9 mouse cellular contexts compared by ENCODE assay signal in genomic region chr2:105238775-105239174, GRCm38 (mm10). TPM values are rescaled to one million over a fixed set of nuclear protein-coding genes. Genes with fewer than 3 reads are reported as not detected.
DNase-seq lines count a peak whose midpoint lies in the region; ATAC-seq and TF ChIP-seq lines count a peak whose summit lies in the region.
"Had no signal": no experiment of that assay in that cellular context is flagged by ENCODE, and none has a peak within 500 bp of the region (broad histone marks: within the 10 kb centered on the region; RNA-seq: fewer than 3 reads in every experiment).

No protein-coding gene starts in this region.

- WGBS in heart, postnatal 0 days = 8% methylated on average over 3 of the region's 3 CpGs
- WGBS in forebrain, embryonic 15.5 days = 12% methylated on average over 3 of the region's 3 CpGs
- WGBS in kidney, embryonic 15.5 days = 26% methylated on average over 3 of the region's 3 CpGs

- H3K4me1 ChIP-seq in heart, postnatal 0 days (ENCODE audit: control insufficient read depth, insufficient read depth) = peaks cover 18% of the 10 kb centered on the region
- H3K4me1 ChIP-seq in forebrain, embryonic 15.5 days = no peaks in the 10 kb centered on the region
- H3K4me1 ChIP-seq in kidney, embryonic 15.5 days = peaks cover 67% of the 10 kb centered on the region

- H3K9me3 ChIP-seq in heart, postnatal 0 days (replicated peaks; ENCODE audit: control insufficient read depth, low read length) = no peaks in the 10 kb centered on the region
- no peaks in the 10 kb centered on the region for H3K9me3 ChIP-seq in forebrain, embryonic 15.5 days
- H3K9me3 ChIP-seq in kidney, embryonic 15.5 days (replicated peaks) = no peaks in the 10 kb centered on the region
- H3K9me3 ChIP-seq: heart, embryonic 15.5 days had no signal

- no peaks in the 10 kb centered on the region for H3K27me3 ChIP-seq in heart, postnatal 0 days (ENCODE audit: control insufficient read depth, insufficient read depth, low read length)
- H3K27me3 ChIP-seq in forebrain, embryonic 15.5 days = no peaks in the 10 kb centered on the region
- 0 out of 2 replicates have a peak, but pooled peaks cover 4% of the 10 kb centered on the region for H3K27me3 ChIP-seq in kidney, embryonic 15.5 days
- H3K27me3 ChIP-seq: heart, embryonic 15.5 days had no signal

- TF ChIP-seq EP300 in heart, postnatal 0 days (IDR thresholded peaks at IDR 0.05; ENCODE audit: low read depth) = no peak

- DNase-seq in heart, postnatal 0 days (ENCODE audit: low spot score) = peak; percentile 51
- DNase-seq in heart, adult 11 months = no peak
- peak; percentile 64 for DNase-seq in R1 (ENCODE audit: low read depth, low spot score)
- DNase-seq in lung, postnatal 36 days = peak; percentile 34
- DNase-seq in yolk sac, embryonic 10.5 days (ENCODE audit: low spot score) = peak; percentile 30
- DNase-seq in T-cell, adult 2 months (ENCODE audit: low spot score) = no peak

- no peak for ATAC-seq in heart, postnatal 0 days (ENCODE audit: insufficient read depth, low read depth)
- ATAC-seq in forebrain, embryonic 15.5 days (replicated peaks) = peak; percentile 72
- peak; percentile 22; the same call in 1 of the 2 replicates for ATAC-seq in kidney, embryonic 15.5 days (replicated peaks; ENCODE audit: low FRiP score)

- H3K4me3 ChIP-seq in heart, postnatal 0 days (ENCODE audit: low read depth, low read length) = no peak overlapping the region
- H3K4me3 ChIP-seq in forebrain, embryonic 15.5 days = no peak overlapping the region
- H3K4me3 ChIP-seq in kidney, embryonic 15.5 days (replicated peaks) = no peak overlapping the region
- H3K4me3 ChIP-seq: heart, embryonic 15.5 days had no signal

- TF ChIP-seq CTCF in heart, postnatal 0 days (IDR thresholded peaks at IDR 0.05; ENCODE audit: low read depth) = peak; percentile 69

- H3K9ac ChIP-seq in heart, postnatal 0 days (replicated peaks; ENCODE audit: low read depth, low read length) = no peak overlapping the region
- no peak overlapping the region for H3K9ac ChIP-seq in forebrain, embryonic 15.5 days (replicated peaks)
- H3K9ac ChIP-seq in kidney, embryonic 15.5 days = no peak overlapping the region
- H3K9ac ChIP-seq: heart, embryonic 15.5 days had no signal

- no peaks in the 10 kb centered on the region for H3K36me3 ChIP-seq in heart, postnatal 0 days (replicated peaks; ENCODE audit: control insufficient read depth, insufficient read depth, low read length)
- no peaks in the 10 kb centered on the region for H3K36me3 ChIP-seq in forebrain, embryonic 15.5 days
- no peaks in the 10 kb centered on the region for H3K36me3 ChIP-seq in kidney, embryonic 15.5 days
- H3K36me3 ChIP-seq: heart, embryonic 15.5 days had no signal

- H3K4me2 ChIP-seq in heart, postnatal 0 days (ENCODE audit: low read depth, low read length) = no peak overlapping the region
- no peak overlapping the region for H3K4me2 ChIP-seq in forebrain, embryonic 15.5 days (replicated peaks)
- no peak overlapping the region for H3K4me2 ChIP-seq in kidney, embryonic 15.5 days
- H3K4me2 ChIP-seq: heart, embryonic 15.5 days had no signal

- H3K27ac ChIP-seq in heart, postnatal 0 days (ENCODE audit: low read depth) = no peak overlapping the region
- H3K27ac ChIP-seq in forebrain, embryonic 15.5 days (replicated peaks) = no peak overlapping the region
- no peak overlapping the region for H3K27ac ChIP-seq in kidney, embryonic 15.5 days
- H3K27ac ChIP-seq: heart, embryonic 15.5 days had no signal

RNA-seq across cellular contexts. Expression of gene Them7, which starts 14.7 kb away (rescaled TPM):
- 2.1 TPM in 1 of 2 replicates, not detected in the other for total RNA-seq in heart, postnatal 0 days (2014; rRNA removed; ENCODE audit: low replicate concordance)
- polyA plus RNA-seq in heart, postnatal 0 days (2015; fragmentation: Nextera tagmentation; extraction: Ambion mirVana) = 0.59 and 0.60 TPM in 2 replicates
- polyA plus RNA-seq in forebrain, embryonic 15.5 days (2015; fragmentation: Nextera tagmentation; extraction: Ambion mirVana) = not detected in 2 replicates
- polyA plus RNA-seq in kidney, embryonic 15.5 days (2015; fragmentation: Nextera tagmentation; extraction: Ambion mirVana) = 2.1 and 3.0 TPM in 2 replicates

Comparison
In these comparisons a context has a peak if more than half of its experiments do, and no peak if none do; other contexts are left out.
1. DNase-seq: peak in heart, postnatal 0 days (single experiment), R1 (single experiment), lung, postnatal 36 days (single experiment) and yolk sac, embryonic 10.5 days (single experiment); none in heart, adult 11 months (single experiment) and T-cell, adult 2 months (single experiment).